Mouse (Mus musculus): ENCODE data around the gene Tmem95.

GRCm38 (mm10) chr11:69854680-69855079, 23.1 kb downstream of the Tmem95 start:
- TF ChIP-seq CTCF (IDR thresholded peaks at IDR 0.05; ENCODE audit: low read depth, low read length) (no peak), EP300 (IDR thresholded peaks at IDR 0.05; ENCODE audit: insufficient read depth, low read depth, low read length) (no peak), POLR2A (IDR thresholded peaks at IDR 0.05; ENCODE audit: insufficient read depth, low read length) (no peak)

All from ES-Bruce4 (cell line).